Mouse (Mus musculus) brain, embryonic 18.5 days (tissue): ENCODE measurements around the gene Dbp.

ENCODE experiments used
- DNase-seq: peaks from one replicate; pipeline ENCODE4 v3.0.0-alpha.2; 2012; ENCODE audit warnings: low read depth, low spot score

Gene Dbp

GRCm38 (mm10) chr7:45723781-45724180 lies 18.9 kb downstream of the Dbp start:
- no peak for DNase-seq

- DNase-seq, result no peak
Measured at GRCm38 (mm10) chr7:45725151-45725550, 20.3 kb downstream of the Dbp start.

- no peak for DNase-seq
Measured at GRCm38 (mm10) chr7:45725713-45726112, 20.8 kb downstream of the Dbp start, which contains the start of gene Spaca4. Spaca4 (minus strand) TSS chr7:45725813.

- no peak for DNase-seq
Measured at GRCm38 (mm10) chr7:45726419-45726818, 21.5 kb downstream of the Dbp start.

GRCm38 (mm10) chr7:45727625-45728024 lies 22.7 kb downstream of the Dbp start:
- no peak for DNase-seq

GRCm38 (mm10) chr7:45730727-45731431 lies 26.0 kb downstream of the Dbp start:
- no peak for DNase-seq

GRCm38 (mm10) chr7:45733477-45733876 lies 28.6 kb downstream of the Dbp start:
- no peak for DNase-seq

- peak; percentile 73 for DNase-seq
Measured at GRCm38 (mm10) chr7:45739162-45739763, 34.4 kb downstream of the Dbp start.

GRCm38 (mm10) chr7:45739820-45740219 lies 34.9 kb downstream of the Dbp start:
- no peak for DNase-seq

- DNase-seq, result no peak
Measured at GRCm38 (mm10) chr7:45741308-45741707, 36.4 kb downstream of the Dbp start.

GRCm38 (mm10) chr7:45741777-45742176 lies 36.9 kb downstream of the Dbp start:
- DNase-seq, result no peak

GRCm38 (mm10) chr7:45742338-45742737 lies 37.5 kb downstream of the Dbp start:
- no peak for DNase-seq

GRCm38 (mm10) chr7:45744387-45744786 lies 39.5 kb downstream of the Dbp start:
- DNase-seq, result no peak

GRCm38 (mm10) chr7:45746518-45746917 lies 41.6 kb downstream of the Dbp start:
- no peak for DNase-seq

- no peak for DNase-seq
Measured at GRCm38 (mm10) chr7:45747450-45747849, 42.6 kb downstream of the Dbp start.

- no peak for DNase-seq
Measured at GRCm38 (mm10) chr7:45748110-45748509, 43.2 kb downstream of the Dbp start.

- no peak for DNase-seq
Measured at GRCm38 (mm10) chr7:45749401-45749800, 44.5 kb downstream of the Dbp start.

GRCm38 (mm10) chr7:45750162-45750561 lies 45.3 kb downstream of the Dbp start:
- DNase-seq, result no peak

GRCm38 (mm10) chr7:45755703-45756102 lies 50.8 kb downstream of the Dbp start:
- DNase-seq, result no peak

- no peak for DNase-seq
Measured at GRCm38 (mm10) chr7:45759400-45759799, 54.5 kb downstream of the Dbp start.
